Mouse (Mus musculus): ENCODE results near the gene Olfr1370. TPM values are rescaled to one million over a fixed set of nuclear protein-coding genes. Genes with fewer than 3 reads are reported as not detected.
"Not testable (repeated sequence)": the region's sequence is repeated elsewhere in the genome, so short reads cannot be mapped to it uniquely, and the experiment has no call there.

Olfr1370 gene
- polyA plus RNA-seq (2012; fragmentation: generic; extraction: Trizol), result not detected

GRCm38 (mm10) chr13:21074847-21075246 lies at the start of gene Olfr1370:
TSS of gene Olfr1370 (minus strand) at chr13:21074947.
- H3K4me3 ChIP-seq, result no peak within 1 kb of the TSS
- H3K79me2 ChIP-seq (ENCODE audit: control insufficient read depth, insufficient read depth), result no peaks in the 10 kb centered on the region
- no peak within 1 kb of the TSS for H3ac ChIP-seq (ENCODE audit: control insufficient read depth, insufficient read length)
- no peaks in the 10 kb centered on the region for H3K27me3 ChIP-seq (ENCODE audit: control insufficient read depth, insufficient read depth, insufficient read length)
- H3K36me3 ChIP-seq (ENCODE audit: control insufficient read depth, insufficient read depth), result no peaks in the 10 kb centered on the region
- TF ChIP-seq MYOD1 (IDR thresholded peaks at IDR 0.05; ENCODE audit: control insufficient read depth in 1 of 3, insufficient read length in 2 of 3, low read depth in 2 of 3) (no peak), MAX (IDR thresholded peaks at IDR 0.05; ENCODE audit: low read depth) (no peak), USF1 (IDR thresholded peaks at IDR 0.05; ENCODE audit: low read depth) (no peak), POLR2AphosphoS2 (IDR thresholded peaks at IDR 0.05; ENCODE audit: insufficient read length, low read depth) (no peak), POLR2A (IDR thresholded peaks at IDR 0.05; ENCODE audit: insufficient read length, low read depth) (no peak), MYOG (IDR thresholded peaks at IDR 0.05; ENCODE audit: control insufficient read depth in 1 of 3, insufficient read depth in 1 of 3, insufficient read length in 2 of 3, low read depth in 2 of 3) (no peak), TCF12 (IDR thresholded peaks at IDR 0.05; ENCODE audit: insufficient read depth, poor library complexity, severe bottlenecking) (no peak), CEBPB (IDR thresholded peaks at IDR 0.05; ENCODE audit: insufficient read depth, poor library complexity, severe bottlenecking) (no peak), E2F4 (IDR thresholded peaks at IDR 0.05; ENCODE audit: insufficient read depth) (no peak), REST (IDR thresholded peaks at IDR 0.05; ENCODE audit: insufficient read depth, insufficient read length) (no peak), SRF (IDR thresholded peaks at IDR 0.05; ENCODE audit: control insufficient read depth, insufficient read length, low read depth) (no peak), TCF3 (IDR thresholded peaks at IDR 0.05; ENCODE audit: insufficient read length, low read depth) (no peak)
- no peak within 1 kb of the TSS for H3K4me2 ChIP-seq (ENCODE audit: low read depth)

- Histone ChIP-seq H3K36me3 (ENCODE audit: control insufficient read depth, insufficient read depth) (no peaks in the 10 kb centered on the region), H3K27me3 (ENCODE audit: control insufficient read depth, insufficient read depth, insufficient read length) (no peaks in the 10 kb centered on the region), H3K4me2 (ENCODE audit: low read depth) (no peak overlapping the region), H3K79me2 (ENCODE audit: control insufficient read depth, insufficient read depth) (no peaks in the 10 kb centered on the region), H3ac (ENCODE audit: control insufficient read depth, insufficient read length) (no peak overlapping the region), H3K4me3 (no peak overlapping the region)
- TF ChIP-seq MYOG (IDR thresholded peaks at IDR 0.05; ENCODE audit: control insufficient read depth in 1 of 3, insufficient read depth in 1 of 3, insufficient read length in 2 of 3, low read depth in 2 of 3) (no peak), SRF (IDR thresholded peaks at IDR 0.05; ENCODE audit: control insufficient read depth, insufficient read length, low read depth) (no peak), USF1 (IDR thresholded peaks at IDR 0.05; ENCODE audit: low read depth) (no peak), POLR2A (IDR thresholded peaks at IDR 0.05; ENCODE audit: insufficient read length, low read depth) (no peak), TCF12 (IDR thresholded peaks at IDR 0.05; ENCODE audit: insufficient read depth, poor library complexity, severe bottlenecking) (no peak), MYOD1 (IDR thresholded peaks at IDR 0.05; ENCODE audit: control insufficient read depth in 1 of 3, insufficient read length in 2 of 3, low read depth in 2 of 3) (no peak), TCF3 (IDR thresholded peaks at IDR 0.05; ENCODE audit: insufficient read length, low read depth) (no peak), POLR2AphosphoS2 (IDR thresholded peaks at IDR 0.05; ENCODE audit: insufficient read length, low read depth) (no peak), MAX (IDR thresholded peaks at IDR 0.05; ENCODE audit: low read depth) (no peak), REST (IDR thresholded peaks at IDR 0.05; ENCODE audit: insufficient read depth, insufficient read length) (no peak), CEBPB (IDR thresholded peaks at IDR 0.05; ENCODE audit: insufficient read depth, poor library complexity, severe bottlenecking) (no peak), E2F4 (IDR thresholded peaks at IDR 0.05; ENCODE audit: insufficient read depth) (no peak)
Observed at GRCm38 (mm10) chr13:21114121-21114520, 39.4 kb upstream of the Olfr1370 start.

- not testable (repeated sequence) for H3K4me2 ChIP-seq (ENCODE audit: low read depth); H3K36me3 ChIP-seq (ENCODE audit: control insufficient read depth, insufficient read depth); H3K79me2 ChIP-seq (ENCODE audit: control insufficient read depth, insufficient read depth); H3K4me3 ChIP-seq; H3K27me3 ChIP-seq (ENCODE audit: control insufficient read depth, insufficient read depth, insufficient read length); H3ac ChIP-seq (ENCODE audit: control insufficient read depth, insufficient read length)
Observed at GRCm38 (mm10) chr13:21111183-21111582, 36.4 kb upstream of the Olfr1370 start, which contains the start of gene Olfr1369-ps1. TSS of gene Olfr1369-ps1 (plus strand) at chr13:21111483.

GRCm38 (mm10) chr13:21110441-21110840 lies 35.7 kb upstream of the Olfr1370 start:
- TF ChIP-seq REST (IDR thresholded peaks at IDR 0.05; ENCODE audit: insufficient read depth, insufficient read length) (no peak), CEBPB (IDR thresholded peaks at IDR 0.05; ENCODE audit: insufficient read depth, poor library complexity, severe bottlenecking) (no peak)
- no peaks in the 10 kb centered on the region for H3K79me2 ChIP-seq (ENCODE audit: control insufficient read depth, insufficient read depth)
- no peak overlapping the region for H3K4me3 ChIP-seq
- H3K27me3 ChIP-seq (ENCODE audit: control insufficient read depth, insufficient read depth, insufficient read length), result no peaks in the 10 kb centered on the region
- no peaks in the 10 kb centered on the region for H3K36me3 ChIP-seq (ENCODE audit: control insufficient read depth, insufficient read depth)
- no peak overlapping the region for H3ac ChIP-seq (ENCODE audit: control insufficient read depth, insufficient read length)
- no peak overlapping the region for H3K4me2 ChIP-seq (ENCODE audit: low read depth)

- H3K36me3 ChIP-seq (ENCODE audit: control insufficient read depth, insufficient read depth), result no peaks in the 10 kb centered on the region
- no peak overlapping the region for H3K4me2 ChIP-seq (ENCODE audit: low read depth)
- no peaks in the 10 kb centered on the region for H3K27me3 ChIP-seq (ENCODE audit: control insufficient read depth, insufficient read depth, insufficient read length)
- H3K79me2 ChIP-seq (ENCODE audit: control insufficient read depth, insufficient read depth), result no peaks in the 10 kb centered on the region
- H3ac ChIP-seq (ENCODE audit: control insufficient read depth, insufficient read length), result no peak overlapping the region
- TF ChIP-seq MYOD1 (IDR thresholded peaks at IDR 0.05; ENCODE audit: control insufficient read depth in 1 of 3, insufficient read length in 2 of 3, low read depth in 2 of 3) (no peak), TCF3 (IDR thresholded peaks at IDR 0.05; ENCODE audit: insufficient read length, low read depth) (no peak)
- no peak overlapping the region for H3K4me3 ChIP-seq
Observed at GRCm38 (mm10) chr13:21109759-21110158, 35.0 kb upstream of the Olfr1370 start.

- TF ChIP-seq TCF12 (IDR thresholded peaks at IDR 0.05; ENCODE audit: insufficient read depth, poor library complexity, severe bottlenecking) (no peak), MYOG (IDR thresholded peaks at IDR 0.05; ENCODE audit: control insufficient read depth in 1 of 3, insufficient read depth in 1 of 3, insufficient read length in 2 of 3, low read depth in 2 of 3) (no peak), USF1 (IDR thresholded peaks at IDR 0.05; ENCODE audit: low read depth) (no peak), SRF (IDR thresholded peaks at IDR 0.05; ENCODE audit: control insufficient read depth, insufficient read length, low read depth) (no peak), POLR2A (IDR thresholded peaks at IDR 0.05; ENCODE audit: insufficient read length, low read depth) (no peak), E2F4 (IDR thresholded peaks at IDR 0.05; ENCODE audit: insufficient read depth) (no peak), CEBPB (IDR thresholded peaks at IDR 0.05; ENCODE audit: insufficient read depth, poor library complexity, severe bottlenecking) (no peak), TCF3 (IDR thresholded peaks at IDR 0.05; ENCODE audit: insufficient read length, low read depth) (no peak), MAX (IDR thresholded peaks at IDR 0.05; ENCODE audit: low read depth) (no peak), MYOD1 (IDR thresholded peaks at IDR 0.05; ENCODE audit: control insufficient read depth in 1 of 3, insufficient read length in 2 of 3, low read depth in 2 of 3) (no peak), REST (IDR thresholded peaks at IDR 0.05; ENCODE audit: insufficient read depth, insufficient read length) (no peak), POLR2AphosphoS2 (IDR thresholded peaks at IDR 0.05; ENCODE audit: insufficient read length, low read depth) (no peak)
- Histone ChIP-seq H3ac (ENCODE audit: control insufficient read depth, insufficient read length) (no peak overlapping the region), H3K4me2 (ENCODE audit: low read depth) (no peak overlapping the region), H3K4me3 (no peak overlapping the region), H3K27me3 (ENCODE audit: control insufficient read depth, insufficient read depth, insufficient read length) (no peaks in the 10 kb centered on the region), H3K36me3 (ENCODE audit: control insufficient read depth, insufficient read depth) (no peaks in the 10 kb centered on the region), H3K79me2 (ENCODE audit: control insufficient read depth, insufficient read depth) (no peaks in the 10 kb centered on the region)
Observed at GRCm38 (mm10) chr13:21082686-21083085, 7.9 kb upstream of the Olfr1370 start.
